Mouse (Mus musculus): ENCODE measurements at regions not wholly inside any gene's neighbourhood (a gene's known extent, or its start where the extent isn't known, plus 50 kb on each side); places are given as distances from the start of the nearest gene placed in this dataset.

- TF ChIP-seq MEF2A (IDR thresholded peaks at IDR 0.05; ENCODE audit: extremely low read depth, insufficient replicate concordance, low read depth, low read length, poor library complexity, severe bottlenecking) (no peak), MAFK (IDR thresholded peaks at IDR 0.05; ENCODE audit: borderline replicate concordance, low read depth, low read length) (no peak), MXI1 (IDR thresholded peaks at IDR 0.05; ENCODE audit: low read depth, low read length) (no peak), CHD2 (IDR thresholded peaks at IDR 0.05; ENCODE audit: low read length) (no peak), RCOR1 (IDR thresholded peaks at IDR 0.05; ENCODE audit: low read depth, low read length) (no peak), MYC (IDR thresholded peaks at IDR 0.05; ENCODE audit: low read depth, low read length) (no peak)
- no peak overlapping the region for H3K4me3 ChIP-seq (ENCODE audit: control insufficient read depth in 1 of 2, insufficient read depth in 1 of 2, low read depth in 2 of 2, low read length in 2 of 2)
- no peak overlapping the region for H3K27ac ChIP-seq (ENCODE audit: control insufficient read depth, low read depth, low read length)
- no peaks in the 10 kb centered on the region for H3K79me2 ChIP-seq (ENCODE audit: control insufficient read depth, insufficient read depth, low read length, poor library complexity)
- no peaks in the 10 kb centered on the region for H3K9me3 ChIP-seq (replicated peaks; ENCODE audit: insufficient read depth, low read length)
- no peak overlapping the region for H3K9ac ChIP-seq (ENCODE audit: control insufficient read depth, low read depth, low read length, poor library complexity, severe bottlenecking)
- no peaks in the 10 kb centered on the region for H3K27me3 ChIP-seq (ENCODE audit: control insufficient read depth in 1 of 2, insufficient read depth in 2 of 2, low read length in 2 of 2)
- no peak for DNase-seq (ENCODE audit: low read depth, low spot score)
- no peaks in the 10 kb centered on the region for H3K4me1 ChIP-seq (ENCODE audit: control insufficient read depth in 1 of 2, insufficient read depth in 2 of 2, low read length in 2 of 2)
- H3K36me3 ChIP-seq (ENCODE audit: control insufficient read depth in 1 of 2, insufficient read depth in 2 of 2, low read length in 2 of 2): no peaks in the 10 kb centered on the region
Measured at GRCm38 (mm10) chr6:93371341-93371740, 428.0 kb upstream of the Adamts9 start.

- H3K9ac ChIP-seq (ENCODE audit: control insufficient read depth, low read depth, low read length, poor library complexity, severe bottlenecking): no peak overlapping the region
- no peaks in the 10 kb centered on the region for H3K9me3 ChIP-seq (replicated peaks; ENCODE audit: insufficient read depth, low read length)
- TF ChIP-seq NRF1 (IDR thresholded peaks at IDR 0.05; ENCODE audit: insufficient read depth, low read depth, low read length, poor library complexity, severe bottlenecking): no peak
- TF ChIP-seq ETS1 (IDR thresholded peaks at IDR 0.05; ENCODE audit: low read depth, low read length): no peak
- no peak for TF ChIP-seq CHD1 (IDR thresholded peaks at IDR 0.05; ENCODE audit: low read depth, low read length)
- no peak for TF ChIP-seq JUND (IDR thresholded peaks at IDR 0.05; ENCODE audit: low read depth, low read length)
- no peak for TF ChIP-seq EP300 (IDR thresholded peaks at IDR 0.05; ENCODE audit: low read depth in 1 of 2, low read length in 2 of 2)
- TF ChIP-seq KAT2A (conservative IDR thresholded peaks at IDR 0.05; ENCODE audit: low read depth, low read length): no peak
- no peak for TF ChIP-seq POLR2AphosphoS5 (IDR thresholded peaks at IDR 0.05; ENCODE audit: borderline replicate concordance, low read depth, low read length)
- no peak for TF ChIP-seq ZKSCAN1 (IDR thresholded peaks at IDR 0.05; ENCODE audit: low read depth, low read length)
- TF ChIP-seq USF1 (IDR thresholded peaks at IDR 0.05; ENCODE audit: low read depth, low read length): no peak
- no peak for TF ChIP-seq GABPA (IDR thresholded peaks at IDR 0.05; ENCODE audit: low read depth, low read length)
- TF ChIP-seq RCOR1 (IDR thresholded peaks at IDR 0.05; ENCODE audit: low read depth, low read length): no peak
- no peaks in the 10 kb centered on the region for H3K79me2 ChIP-seq (ENCODE audit: control insufficient read depth, insufficient read depth, low read length, poor library complexity)
- no peaks in the 10 kb centered on the region for H3K27me3 ChIP-seq (ENCODE audit: control insufficient read depth in 1 of 2, insufficient read depth in 2 of 2, low read length in 2 of 2)
- H3K4me3 ChIP-seq (ENCODE audit: control insufficient read depth in 1 of 2, insufficient read depth in 1 of 2, low read depth in 2 of 2, low read length in 2 of 2): no peak overlapping the region
- no peak overlapping the region for H3K27ac ChIP-seq (ENCODE audit: control insufficient read depth, low read depth, low read length)
- no peaks in the 10 kb centered on the region for H3K36me3 ChIP-seq (ENCODE audit: control insufficient read depth in 1 of 2, insufficient read depth in 2 of 2, low read length in 2 of 2)
- H3K4me1 ChIP-seq (ENCODE audit: control insufficient read depth in 1 of 2, insufficient read depth in 2 of 2, low read length in 2 of 2): no peaks in the 10 kb centered on the region
- no peak for DNase-seq (ENCODE audit: low read depth, low spot score)
Measured at GRCm38 (mm10) chr6:93363846-93364245, 420.6 kb upstream of the Adamts9 start.
